Mouse (Mus musculus) liver, embryonic 16.5 days (tissue): ENCODE measurements around the gene Thsd4. TPM values are rescaled to one million over a fixed set of nuclear protein-coding genes. Genes with fewer than 3 reads are reported as not detected.

Source experiments
- ATAC-seq: fragments of 200-750 bp; cut with Nextera tagmentation; 2 replicates; pipeline ENCODE4 v1.8.0; 2017; ENCODE audit warnings: low read depth, mild to moderate bottlenecking, moderate number of reproducible peaks, moderate library complexity
- H3K27ac ChIP-seq: fragments of 300-500 bp; sonication (generic); 2 replicates; pipeline ENCODE4 v1.5.1; 2014; ENCODE audit warnings: mild to moderate bottlenecking, low read length
- H3K27me3 ChIP-seq: fragments of 300-500 bp; sonication (generic); 2 replicates; pipeline ENCODE4 v1.6.1; 2014; ENCODE audit warnings: low read depth, low read length, mixed read lengths; ENCODE audit not compliant: control insufficient read depth, insufficient read depth
- H3K36me3 ChIP-seq: fragments of 300-500 bp; sonication (generic); 2 replicates; pipeline ENCODE4 v1.6.1; 2014; ENCODE audit warnings: mild to moderate bottlenecking; ENCODE audit not compliant: control insufficient read depth, insufficient read depth
- H3K4me1 ChIP-seq: fragments of 300-500 bp; sonication (generic); 2 replicates; pipeline ENCODE4 v1.6.1; 2014; ENCODE audit warnings: low read depth, low read length, mixed read lengths; ENCODE audit not compliant: control insufficient read depth
- H3K4me2 ChIP-seq: fragments of 300-500 bp; sonication (generic); 2 replicates; pipeline ENCODE4 v1.6.1; 2014; ENCODE audit warnings: low read depth, low read length, mixed read lengths
- H3K4me3 ChIP-seq: fragments of 300-500 bp; sonication (generic); 2 replicates; pipeline ENCODE4 v1.5.1; 2014; ENCODE audit warnings: low read depth, mild to moderate bottlenecking, low read length
- H3K9ac ChIP-seq: fragments of 300-500 bp; sonication (generic); 2 replicates; pipeline ENCODE4 v1.6.1; 2014; ENCODE audit warnings: low read depth, low read length
- H3K9me3 ChIP-seq: fragments of 300-500 bp; sonication (generic); replicated peaks from 2 replicates; pipeline ENCODE4 v1.6.1; 2016; ENCODE audit warnings: low read length; ENCODE audit not compliant: control insufficient read depth
- WGBS: fragments of 180-500 bp; shearing (Covaris S2); extraction: QIAGEN DNeasy Blood & Tissue Kit; methylation state at CpG from one replicate; pipeline ENCODE4 v1.1.7; 2014; ENCODE audit not compliant: insufficient replicate concordance; 5-methylcytosine and 5-hydroxymethylcytosine counted together
- polyA plus RNA-seq: library from polyadenylated mRNA; unstranded; fragments of >200 nt; fragmentation: Nextera tagmentation; extraction: Ambion mirVana; gene quantifications from 2 replicates; pipeline ENCODE4 v1.2.1, GENCODE M21; 2015

Thsd4 gene
- polyA plus RNA-seq, 1 experiment from 2014 or later: 1.1 TPM

DNA sequence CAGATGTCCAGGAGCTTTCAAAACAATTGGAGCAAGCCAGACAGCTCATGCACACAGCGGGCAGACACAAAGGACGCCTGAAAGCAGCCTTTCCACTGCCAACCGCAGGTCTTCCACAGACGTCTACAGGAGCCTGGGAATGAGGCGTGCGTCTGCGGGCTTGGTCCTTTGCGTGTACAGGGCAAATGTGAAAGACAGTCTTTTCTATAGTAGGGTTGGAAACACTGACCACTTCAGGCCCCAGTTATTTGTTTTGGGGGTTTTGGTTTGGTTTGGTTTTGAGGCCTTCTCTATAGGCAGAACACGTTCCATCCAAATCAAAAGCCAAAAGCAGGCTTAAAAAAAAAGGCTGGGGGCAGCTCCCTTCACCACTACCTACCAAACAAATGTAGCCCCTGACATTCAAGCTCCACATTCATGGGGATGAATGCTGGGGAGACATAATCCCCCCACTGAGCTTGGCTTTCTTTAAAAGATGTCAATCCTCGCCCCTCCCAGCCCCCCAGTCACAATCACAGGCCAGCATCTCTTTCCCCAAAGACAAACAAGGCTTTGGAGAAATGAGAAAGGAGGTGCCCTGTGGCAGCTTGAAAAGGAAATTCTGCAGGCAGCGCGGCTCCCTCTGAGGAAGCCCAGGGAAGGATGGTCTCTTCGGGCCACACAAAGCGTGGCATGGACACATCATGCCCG is 255.1 kb downstream of the Thsd4 start:
- WGBS: 75% methylated on average over 15 of the region's 15 CpGs
- H3K4me3 ChIP-seq: no peak overlapping the region
- H3K9me3 ChIP-seq: no peaks in the 10 kb centered on the region
- no peaks in the 10 kb centered on the region for H3K36me3 ChIP-seq
- H3K9ac ChIP-seq: no peak overlapping the region
- no peaks in the 10 kb centered on the region; the same call in 1 of the 2 replicates for H3K4me1 ChIP-seq
- no peaks in the 10 kb centered on the region for H3K27me3 ChIP-seq
- H3K27ac ChIP-seq: no peak overlapping the region
- H3K4me2 ChIP-seq: no peak overlapping the region
- no peak for ATAC-seq

DNA sequence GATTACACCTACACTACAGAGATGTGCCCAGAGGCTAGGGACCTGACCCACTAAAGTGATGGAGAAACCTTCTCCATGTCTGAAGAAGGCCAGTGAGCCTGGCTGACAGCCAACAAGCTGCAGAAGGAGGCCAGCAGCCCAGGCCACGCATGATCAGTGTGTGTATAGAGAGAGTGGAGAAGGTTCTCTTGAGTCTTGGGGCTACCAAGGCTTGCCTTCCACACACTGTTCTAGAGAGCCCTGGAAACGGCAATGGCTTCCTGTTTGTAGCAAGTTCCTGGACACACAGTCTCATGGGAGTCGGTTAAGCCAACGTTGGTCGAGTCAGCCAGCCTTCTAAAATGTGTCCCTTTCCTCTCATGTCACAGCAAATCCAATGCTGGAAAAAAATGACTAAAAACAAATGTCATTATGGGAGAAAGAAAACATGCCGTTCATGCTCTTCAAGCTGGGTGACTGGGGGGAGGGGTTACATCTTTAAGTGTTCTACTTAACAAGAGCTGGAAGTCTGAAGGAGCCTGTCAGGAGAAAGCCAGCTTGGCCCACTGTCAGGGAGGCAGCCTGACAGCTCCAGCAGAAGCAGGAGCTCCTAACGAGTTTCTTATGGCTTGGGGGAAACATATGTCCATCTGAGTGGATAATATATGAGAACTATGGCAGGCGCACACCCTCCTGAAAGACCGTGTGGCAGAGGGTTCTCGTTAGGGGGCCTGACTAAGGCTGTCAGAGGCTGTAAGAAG is 257.1 kb downstream of the Thsd4 start:
- no peak overlapping the region for H3K4me2 ChIP-seq
- H3K36me3 ChIP-seq: no peaks in the 10 kb centered on the region
- H3K4me3 ChIP-seq: no peak overlapping the region
- WGBS: 35% methylated on average over 10 of the region's 10 CpGs
- H3K4me1 ChIP-seq: no peaks in the 10 kb centered on the region; the same call in 1 of the 2 replicates
- ATAC-seq: no peak
- no peak overlapping the region for H3K27ac ChIP-seq
- H3K9ac ChIP-seq: no peak overlapping the region
- H3K27me3 ChIP-seq: no peaks in the 10 kb centered on the region
- H3K9me3 ChIP-seq: no peaks in the 10 kb centered on the region

DNA sequence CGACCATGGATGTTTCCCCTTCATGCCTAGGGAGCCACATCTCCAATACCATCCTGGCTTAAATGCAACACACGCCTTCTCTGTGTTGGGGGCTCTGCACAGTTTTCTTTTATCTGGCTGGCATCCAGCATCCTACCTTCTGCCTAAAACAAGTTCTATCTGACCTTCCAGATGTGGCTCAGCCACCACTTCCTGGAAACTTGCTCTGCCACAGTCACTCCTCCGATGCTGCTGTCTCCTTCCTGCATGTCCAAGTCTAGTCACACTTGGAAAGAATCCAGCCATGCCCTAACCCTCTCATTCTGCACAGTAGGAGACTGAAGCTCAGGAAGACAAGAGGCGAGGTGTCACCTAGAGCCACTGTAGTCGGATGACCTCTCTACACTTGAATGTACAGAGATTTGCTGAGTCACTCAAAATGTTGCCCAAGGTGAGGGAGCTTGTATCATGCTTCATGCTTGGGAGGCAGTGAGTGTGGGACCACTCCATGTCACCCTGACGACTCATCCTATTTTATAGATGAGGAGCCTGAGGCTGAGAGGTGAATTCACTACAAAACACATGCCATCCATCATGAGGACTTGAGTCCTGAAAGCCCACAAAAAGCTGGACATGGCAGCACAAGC is 259.2 kb downstream of the Thsd4 start:
- WGBS: 30% methylated on average over 6 of the region's 6 CpGs

DNA sequence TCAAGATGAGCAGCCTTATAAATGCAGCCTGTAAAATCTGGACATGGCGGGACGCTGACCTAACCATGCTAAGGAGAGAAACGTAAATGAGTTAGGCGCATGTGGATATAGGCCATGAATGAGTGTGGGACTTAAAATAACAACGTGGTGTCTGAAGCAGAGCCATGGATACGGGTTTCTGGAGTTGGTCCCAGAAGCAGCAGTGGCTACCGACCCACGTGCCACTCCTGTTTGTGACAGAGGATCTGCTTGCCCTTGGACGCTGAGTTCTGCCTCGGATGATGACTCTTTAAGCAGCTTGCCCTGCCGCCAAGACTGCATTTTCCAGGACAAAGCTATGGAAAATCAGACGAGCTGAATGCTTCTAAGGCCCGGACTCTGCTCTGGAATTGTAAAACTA is 262.2 kb downstream of the Thsd4 start:
- Histone ChIP-seq H3K4me1 (no peaks in the 10 kb centered on the region; the same call in 1 of the 2 replicates), H3K4me2 (no peak overlapping the region), H3K9me3 (no peaks in the 10 kb centered on the region), H3K36me3 (no peaks in the 10 kb centered on the region), H3K9ac (no peak overlapping the region), H3K4me3 (no peak overlapping the region), H3K27me3 (no peaks in the 10 kb centered on the region), H3K27ac (no peak overlapping the region)
- no peak for ATAC-seq
- 71% methylated on average over 13 of the region's 13 CpGs for WGBS

More for the DNA sequence above, 259.2 kb downstream of the Thsd4 start:
- Histone ChIP-seq H3K4me1 (no peaks in the 10 kb centered on the region; the same call in 1 of the 2 replicates), H3K9ac (no peak overlapping the region), H3K9me3 (no peaks in the 10 kb centered on the region), H3K4me3 (no peak overlapping the region), H3K27me3 (no peaks in the 10 kb centered on the region), H3K27ac (no peak overlapping the region), H3K4me2 (no peak overlapping the region), H3K36me3 (no peaks in the 10 kb centered on the region)
- 0 out of 2 replicates have a peak, but pooled peaks have one; percentile 16 for ATAC-seq

DNA sequence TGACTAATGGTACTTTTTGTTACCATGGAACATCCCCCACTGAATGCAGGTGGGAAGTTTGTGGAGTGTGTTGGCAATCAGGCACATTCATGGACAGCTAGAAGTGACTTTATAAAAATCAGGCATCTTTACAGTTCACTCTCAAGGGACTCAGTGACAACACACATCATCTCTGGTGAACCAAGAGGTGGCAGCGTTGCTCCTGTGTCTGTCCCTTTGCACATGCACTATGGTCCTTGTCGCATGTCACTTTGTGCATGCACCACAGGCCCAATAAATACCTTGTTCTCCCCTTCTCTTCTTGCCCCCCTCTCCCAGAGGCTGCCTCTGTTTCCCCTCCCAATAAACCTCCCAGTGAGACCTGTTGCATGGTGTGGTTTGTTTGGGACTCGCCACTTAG is 270.1 kb downstream of the Thsd4 start:
- Histone ChIP-seq H3K4me2 (no peak overlapping the region), H3K27ac (no peak overlapping the region), H3K9me3 (no peaks in the 10 kb centered on the region), H3K36me3 (no peaks in the 10 kb centered on the region), H3K4me3 (no peak overlapping the region), H3K4me1 (no peaks in the 10 kb centered on the region), H3K27me3 (no peaks in the 10 kb centered on the region), H3K9ac (no peak overlapping the region)
- no peak for ATAC-seq
- WGBS: 63% methylated on average over 3 of the region's 3 CpGs

DNA sequence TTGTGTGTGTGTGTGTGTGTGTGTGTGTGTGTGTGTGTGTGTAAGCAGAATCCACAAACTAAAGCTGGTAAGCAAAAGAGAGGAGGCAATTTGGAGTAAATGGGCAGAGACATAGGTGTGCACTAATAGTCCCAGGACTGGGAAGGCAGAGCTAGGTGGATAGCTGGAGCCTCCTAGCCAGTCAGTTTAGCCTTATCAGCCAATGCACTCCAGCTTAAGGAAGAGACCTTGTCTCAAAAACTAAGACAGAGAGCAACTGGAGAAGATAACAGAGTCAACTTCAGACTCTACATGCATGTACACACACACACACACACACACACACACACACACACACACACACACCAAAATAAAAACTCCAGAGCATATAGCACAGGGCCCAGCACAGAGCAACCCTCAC is 271.4 kb downstream of the Thsd4 start:
- Histone ChIP-seq H3K9ac (no peak overlapping the region), H3K4me3 (no peak overlapping the region), H3K36me3 (no peaks in the 10 kb centered on the region), H3K27ac (no peak overlapping the region), H3K4me1 (no peaks in the 10 kb centered on the region), H3K27me3 (no peaks in the 10 kb centered on the region), H3K9me3 (no peaks in the 10 kb centered on the region), H3K4me2 (no peak overlapping the region)
- no peak for ATAC-seq

DNA sequence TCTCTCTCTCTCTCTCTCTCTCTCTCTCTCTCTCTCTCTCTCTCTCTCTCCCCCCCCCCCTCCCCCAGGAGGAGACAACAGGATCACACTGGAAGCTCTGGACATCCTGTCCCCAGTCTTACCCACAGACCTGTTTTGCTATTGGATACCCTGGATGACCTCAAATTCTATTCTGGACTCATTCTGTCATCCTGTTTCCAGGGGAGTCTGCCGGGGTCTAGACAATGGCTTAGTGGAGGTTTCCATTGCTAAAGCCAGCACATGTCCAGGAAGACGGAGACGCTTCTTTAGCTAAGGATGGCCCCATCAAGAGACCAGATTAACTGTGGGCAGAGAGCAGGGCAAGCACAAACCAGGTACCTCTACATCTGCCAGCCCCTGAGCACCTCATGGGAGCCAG is 273.8 kb downstream of the Thsd4 start:
- no peak overlapping the region for H3K27ac ChIP-seq
- no peaks in the 10 kb centered on the region for H3K36me3 ChIP-seq
- 52% methylated on average over 3 of the region's 3 CpGs for WGBS

DNA sequence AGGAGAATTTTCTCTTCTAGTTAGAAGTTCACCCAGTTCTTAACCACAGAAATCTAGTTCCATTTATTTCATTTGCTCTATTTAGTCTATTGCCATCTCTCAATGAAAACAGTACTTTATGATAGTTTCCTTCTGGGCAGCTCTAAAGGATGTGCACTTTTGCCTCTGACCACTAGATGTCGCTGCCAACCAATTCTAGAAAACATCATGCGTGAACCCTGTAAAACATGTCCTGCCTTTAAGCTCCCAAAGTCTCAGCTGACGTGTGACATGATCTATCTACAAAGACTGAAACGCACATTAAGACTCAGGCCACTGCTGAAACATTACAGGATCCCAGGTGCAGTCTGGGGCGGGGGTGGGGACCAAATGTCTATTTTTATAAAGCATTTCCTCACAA is 276.9 kb downstream of the Thsd4 start:
- H3K36me3 ChIP-seq: no peaks in the 10 kb centered on the region
- no peak overlapping the region for H3K9ac ChIP-seq
- ATAC-seq: no peak
- 3% methylated on average over 5 of the region's 5 CpGs for whole genome bisulfite sequencing
- H3K4me1 ChIP-seq: no peaks in the 10 kb centered on the region
- no peak overlapping the region for H3K27ac ChIP-seq
- no peak overlapping the region for H3K4me3 ChIP-seq
- no peaks in the 10 kb centered on the region for H3K27me3 ChIP-seq
- H3K9me3 ChIP-seq: no peaks in the 10 kb centered on the region
- H3K4me2 ChIP-seq: no peak overlapping the region

More for the DNA sequence above, 273.8 kb downstream of the Thsd4 start:
- Histone ChIP-seq H3K4me2 (no peak overlapping the region), H3K27me3 (no peaks in the 10 kb centered on the region), H3K4me1 (no peaks in the 10 kb centered on the region), H3K9ac (no peak overlapping the region), H3K4me3 (no peak overlapping the region), H3K9me3 (no peaks in the 10 kb centered on the region)
- ATAC-seq: no peak

DNA sequence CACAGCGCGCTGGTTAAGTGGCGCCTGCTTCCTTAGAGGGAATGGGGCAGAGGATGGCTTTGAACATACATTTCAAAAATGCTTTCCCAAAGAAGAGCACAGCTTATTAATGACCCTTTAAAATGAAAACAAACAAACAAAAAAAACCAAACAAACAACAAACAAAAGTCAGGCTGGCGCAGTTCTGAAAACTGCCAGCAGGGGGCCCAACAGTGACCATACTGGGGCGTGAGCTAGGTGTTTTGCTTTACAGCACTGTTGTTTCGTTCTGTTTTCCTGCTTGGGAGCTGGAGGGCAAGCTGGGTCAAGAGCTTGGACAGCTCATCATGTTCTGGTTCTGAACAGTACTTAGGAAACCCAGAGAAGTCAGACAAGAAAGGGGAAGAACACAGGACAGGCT is 278.3 kb downstream of the Thsd4 start:
- no peaks in the 10 kb centered on the region for H3K36me3 ChIP-seq
- no peak overlapping the region for H3K4me3 ChIP-seq
- no peak overlapping the region for H3K9ac ChIP-seq
- H3K4me1 ChIP-seq: no peaks in the 10 kb centered on the region
- H3K27me3 ChIP-seq: no peaks in the 10 kb centered on the region
- 52% methylated on average over 6 of the region's 6 CpGs for WGBS
- no peak overlapping the region for H3K4me2 ChIP-seq
- H3K9me3 ChIP-seq: no peaks in the 10 kb centered on the region
- ATAC-seq: no peak
- H3K27ac ChIP-seq: no peak overlapping the region
